Mouse (Mus musculus): ENCODE measurements around the gene Sec13.
A peak's percentile ranks its signal among the peaks of the same experiment; 100 is the strongest.
"Not testable (repeated sequence)": the region's sequence is repeated elsewhere in the genome, so short reads cannot be mapped to it uniquely, and the experiment has no call there.

Sec13 gene

DNA sequence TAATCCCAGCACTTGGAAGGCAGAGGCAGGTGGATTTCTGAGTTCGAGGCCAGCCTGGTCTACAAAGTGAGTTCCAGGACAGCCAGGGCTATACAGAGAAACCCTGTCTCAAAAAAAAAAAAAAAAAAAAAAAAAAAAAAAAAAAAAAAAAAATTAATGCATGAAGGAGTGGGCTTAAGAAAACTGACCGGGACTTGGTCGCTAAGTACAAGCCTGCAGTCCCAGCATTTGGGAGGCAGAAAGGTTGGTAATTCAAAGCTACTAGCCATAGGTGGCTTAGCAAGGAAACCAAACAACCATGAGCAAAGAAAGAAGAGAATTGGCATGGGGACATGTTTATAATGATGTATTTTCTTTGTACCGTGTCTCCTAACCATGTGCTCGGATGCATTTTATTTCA is 27.2 kb downstream of the Sec13 start:
- DNase-seq (ENCODE audit: extremely low spot score, low read depth, low spot score) = not testable (repeated sequence)

DNA sequence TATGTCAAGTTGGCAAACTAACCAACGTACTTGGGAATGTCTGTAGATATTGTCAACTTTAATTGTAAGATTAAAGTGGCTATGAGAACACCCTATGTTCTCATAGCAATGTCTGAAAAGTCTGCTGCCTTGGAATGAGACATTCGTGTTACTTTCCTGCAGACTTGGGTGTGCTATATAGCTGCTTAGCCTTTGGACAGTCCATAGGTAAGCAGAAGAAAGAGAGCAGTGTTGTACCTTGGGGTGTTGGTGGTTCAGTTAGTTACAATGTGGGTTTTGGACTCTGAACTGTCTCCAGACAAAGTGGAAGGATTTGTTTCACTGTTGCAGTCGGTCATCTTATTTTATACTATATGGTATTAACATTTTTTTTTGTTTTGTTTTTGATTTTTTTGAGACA is 27.8 kb downstream of the Sec13 start:
- no peak for DNase-seq (ENCODE audit: extremely low spot score, low read depth, low spot score)

DNA sequence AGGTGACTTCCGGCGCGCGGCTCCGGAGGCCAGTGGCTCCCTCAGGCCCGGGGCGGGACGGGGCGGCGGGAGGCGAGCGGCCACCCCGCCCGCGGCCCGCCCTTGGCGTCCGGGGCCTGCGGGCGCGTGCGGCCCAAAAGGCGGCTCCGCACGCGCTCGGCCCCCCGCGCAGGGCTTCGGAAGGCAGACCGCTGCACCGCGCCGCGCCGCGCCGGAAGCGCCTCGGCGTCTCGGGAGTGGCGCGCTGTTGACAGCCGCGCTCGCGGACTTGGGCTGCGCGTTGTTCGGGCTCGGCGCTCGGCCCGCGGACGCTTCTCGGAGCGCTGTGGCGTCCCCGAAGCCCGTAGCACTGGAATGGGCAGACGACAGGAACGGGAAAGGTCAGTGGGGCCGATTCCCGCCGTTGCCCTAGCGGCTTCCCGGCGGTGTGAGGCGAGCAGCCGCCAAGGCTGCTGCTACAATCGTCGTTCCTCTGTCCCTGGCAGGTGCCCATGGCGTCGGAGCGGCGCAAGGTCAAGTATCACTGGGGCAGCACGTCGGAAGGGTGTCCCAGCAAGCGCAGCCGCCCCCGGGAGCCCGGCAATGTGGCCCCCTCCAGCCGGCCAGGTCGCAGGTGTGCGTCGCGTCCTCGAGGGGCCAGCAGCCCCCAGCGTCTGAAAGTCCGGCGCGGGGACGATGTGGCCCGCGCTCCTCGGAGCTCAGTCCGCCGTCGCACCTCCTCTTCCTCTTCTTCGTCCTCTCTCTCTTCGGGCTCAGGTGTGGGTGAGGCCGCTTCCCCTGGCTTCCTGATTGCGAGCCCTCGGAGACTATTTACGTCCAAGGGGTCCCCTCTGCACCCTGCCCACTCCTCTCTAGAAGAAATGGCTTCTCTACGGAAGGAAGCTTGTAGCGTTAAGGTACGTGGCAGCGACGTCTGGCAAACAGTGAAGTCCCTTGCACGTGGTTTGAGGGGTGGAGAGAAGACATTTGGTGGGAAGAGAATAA is 43.0 kb downstream of the Sec13 start:
- DNase-seq (ENCODE audit: extremely low spot score, low read depth, low spot score) = no peak

DNA sequence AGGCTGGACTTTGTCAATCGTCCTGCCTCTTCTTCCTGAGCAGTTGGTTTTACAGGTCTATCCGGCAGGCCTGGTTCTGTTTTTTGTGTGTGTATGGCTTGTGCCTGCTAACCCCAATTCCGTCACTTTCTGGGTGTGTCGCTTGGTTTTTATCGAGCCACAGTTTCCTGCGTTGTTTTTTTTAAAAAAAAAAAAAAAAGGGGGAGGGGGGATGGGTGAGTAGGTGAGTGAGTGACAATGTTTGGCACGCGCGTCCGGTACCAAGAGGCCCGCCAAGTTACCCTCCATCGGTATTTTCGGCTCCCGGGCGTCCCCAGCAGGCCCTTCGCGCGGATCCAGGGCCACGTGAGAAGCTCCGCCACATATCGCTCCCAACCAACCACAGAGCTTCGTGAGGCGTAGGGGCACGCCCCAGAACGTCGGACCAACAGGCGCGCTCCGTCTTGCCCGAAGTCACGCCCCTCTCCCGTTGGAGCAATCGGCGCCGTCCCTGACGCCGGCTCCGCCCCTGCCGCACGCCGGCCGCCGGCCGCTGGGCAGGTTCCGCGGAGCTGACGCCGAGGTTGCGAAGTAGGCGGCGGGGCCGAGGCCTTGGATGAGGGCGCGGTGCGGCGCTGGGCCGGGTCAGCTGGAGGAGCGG is 43.8 kb downstream of the Sec13 start, which contains the start of gene Tatdn2:
Gene Tatdn2 (plus strand): TSS at position 469 of the 640 bp plus-strand sequence.
- DNase-seq (ENCODE audit: extremely low spot score, low read depth, low spot score) = peak; percentile 78

DNA sequence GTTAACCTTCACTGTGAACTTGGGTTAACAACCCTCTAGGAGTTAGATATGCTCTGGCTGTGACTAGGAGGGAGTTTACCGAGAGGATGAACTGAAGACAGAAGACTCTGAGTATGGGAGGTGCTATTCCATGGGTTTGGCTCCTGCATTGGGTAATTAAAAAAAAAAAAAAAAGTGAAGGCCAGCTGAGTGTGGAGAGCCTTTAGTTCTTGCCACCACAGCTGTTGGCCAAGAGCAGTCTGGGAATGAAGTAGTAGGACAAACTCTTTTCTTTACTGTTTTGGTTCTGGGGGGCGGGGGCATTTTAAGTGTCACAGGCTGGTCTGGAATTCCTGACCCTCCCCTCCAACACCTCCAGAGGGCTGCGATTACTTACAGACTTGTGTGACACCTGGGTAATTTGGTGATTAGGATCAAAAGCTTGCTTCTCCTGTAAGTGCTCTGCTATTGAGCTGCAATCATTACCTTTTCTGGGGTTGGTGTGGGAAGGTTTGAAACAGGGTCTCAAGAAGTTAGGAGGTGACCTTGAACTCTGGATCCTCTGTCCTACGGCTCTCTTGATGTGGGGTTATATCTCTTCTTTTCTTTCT is 44.7 kb downstream of the Sec13 start:
- no peak for DNase-seq (ENCODE audit: extremely low spot score, low read depth, low spot score)

DNA sequence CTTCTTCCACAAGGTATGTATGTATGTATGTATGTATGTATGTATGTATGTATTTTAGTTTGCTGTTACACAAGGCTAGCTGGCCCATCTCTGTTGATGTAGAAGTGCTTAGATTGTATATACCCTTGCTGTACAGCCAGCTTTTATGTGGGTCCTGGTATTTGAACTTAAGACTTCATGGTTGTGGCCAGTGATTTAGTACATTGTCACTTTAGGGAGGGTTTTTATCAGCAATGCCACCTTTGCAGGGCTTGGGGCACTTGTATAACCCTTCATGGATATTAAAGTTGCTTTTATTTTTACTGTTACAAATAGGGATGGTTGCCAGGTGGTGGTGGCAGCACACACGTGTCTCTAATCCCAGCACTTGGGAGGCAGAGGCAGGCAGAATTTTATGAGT is 45.3 kb downstream of the Sec13 start:
- no peak for DNase-seq (ENCODE audit: extremely low spot score, low read depth, low spot score)

DNA sequence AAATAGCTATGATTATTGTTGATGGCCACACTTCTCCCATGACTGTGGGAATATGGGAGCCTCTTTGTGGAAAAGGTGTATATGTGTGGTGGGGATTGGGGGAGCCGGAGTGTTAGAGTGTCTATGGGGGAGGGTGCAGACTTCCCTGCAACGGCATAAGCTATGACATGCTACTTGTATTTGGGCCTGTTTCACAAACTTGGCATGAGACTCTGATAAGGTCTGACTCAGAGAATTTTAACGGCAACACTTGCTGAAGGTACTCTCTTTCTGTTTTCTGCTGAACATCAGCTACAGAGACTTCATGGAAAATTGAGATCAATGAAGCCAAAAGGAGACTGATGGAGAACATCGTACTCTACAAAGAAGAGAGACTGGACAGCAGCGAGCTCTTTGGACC is 47.2 kb downstream of the Sec13 start:
- DNase-seq (ENCODE audit: extremely low spot score, low read depth, low spot score) = no peak

DNA sequence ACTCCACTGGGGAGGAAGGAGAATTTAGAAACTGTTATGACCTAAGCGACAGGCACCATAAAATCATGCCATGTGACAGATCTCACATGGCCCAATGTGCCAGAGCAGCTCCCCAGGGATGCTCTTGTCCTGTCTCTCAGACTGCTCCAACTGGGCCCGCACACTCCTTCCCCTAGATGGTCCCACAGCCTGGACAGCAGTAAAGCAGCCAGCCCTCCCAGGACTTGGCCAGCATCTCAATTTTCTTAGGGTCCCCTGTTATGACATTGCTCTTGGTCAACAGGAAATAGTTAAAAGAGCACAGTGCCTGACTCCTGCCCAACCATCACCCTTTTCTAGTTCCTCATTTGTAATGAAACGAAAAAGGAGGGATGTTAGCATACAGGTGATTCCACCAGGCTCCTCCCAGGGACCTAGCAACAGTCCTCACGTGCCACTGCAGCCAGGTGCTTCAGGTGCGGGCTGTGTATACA is 47.8 kb downstream of the Sec13 start:
- no peak for DNase-seq (ENCODE audit: extremely low spot score, low read depth, low spot score)

DNA sequence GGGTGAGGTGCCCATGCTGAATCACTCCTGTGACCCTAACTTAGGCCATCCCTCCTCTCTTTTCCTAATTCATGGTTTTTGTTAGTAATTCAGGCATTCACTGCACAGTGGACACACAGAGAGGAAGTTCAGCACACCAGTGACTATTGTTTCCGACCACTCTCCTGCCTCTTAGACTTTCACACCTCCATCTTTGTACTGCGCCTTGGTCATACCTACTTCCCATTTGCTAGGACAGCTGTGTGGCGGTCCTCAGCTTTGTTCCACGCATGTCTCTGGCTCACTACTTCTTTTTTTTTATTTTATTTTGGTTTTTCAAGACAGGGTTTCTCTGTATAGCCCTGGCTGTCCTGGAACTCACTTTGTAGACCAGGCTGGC is 49.5 kb downstream of the Sec13 start:
- DNase-seq (ENCODE audit: extremely low spot score, low read depth, low spot score) = no peak

DNA sequence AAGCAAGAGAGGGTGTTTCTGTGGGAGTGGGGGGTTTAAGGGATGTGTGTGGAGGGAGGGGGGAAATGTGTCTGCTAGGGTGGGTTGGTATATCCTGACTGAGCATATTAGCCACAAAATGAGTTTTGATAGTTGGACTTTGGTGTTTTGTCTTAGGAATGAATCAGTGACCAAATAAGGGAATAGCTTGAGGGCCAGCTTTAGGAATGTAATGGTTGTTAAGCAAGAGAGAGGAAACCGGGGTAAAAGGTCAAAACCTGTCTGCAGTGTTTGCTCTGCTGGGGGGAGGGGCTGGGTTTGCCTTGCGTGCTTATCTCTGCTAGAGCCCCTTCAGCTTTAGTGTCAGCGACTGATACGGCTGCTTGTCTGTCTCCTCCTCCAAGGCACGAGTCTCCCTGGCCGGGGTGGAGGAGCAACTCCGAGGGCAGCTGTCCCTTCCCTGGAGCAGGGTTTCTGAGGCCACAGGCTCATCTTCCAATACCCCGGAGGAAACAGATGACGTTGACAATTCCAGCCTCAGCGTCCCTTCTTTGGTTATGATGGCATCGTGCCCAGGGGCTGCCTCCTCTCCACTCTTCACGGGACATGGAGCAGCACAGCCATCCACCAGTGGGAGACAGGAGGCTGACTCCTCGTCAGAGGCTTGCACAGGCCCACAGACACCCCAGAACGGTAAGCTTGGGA is 50.0 kb downstream of the Sec13 start:
- peak; percentile 81 for DNase-seq (ENCODE audit: extremely low spot score, low read depth, low spot score)

DNA sequence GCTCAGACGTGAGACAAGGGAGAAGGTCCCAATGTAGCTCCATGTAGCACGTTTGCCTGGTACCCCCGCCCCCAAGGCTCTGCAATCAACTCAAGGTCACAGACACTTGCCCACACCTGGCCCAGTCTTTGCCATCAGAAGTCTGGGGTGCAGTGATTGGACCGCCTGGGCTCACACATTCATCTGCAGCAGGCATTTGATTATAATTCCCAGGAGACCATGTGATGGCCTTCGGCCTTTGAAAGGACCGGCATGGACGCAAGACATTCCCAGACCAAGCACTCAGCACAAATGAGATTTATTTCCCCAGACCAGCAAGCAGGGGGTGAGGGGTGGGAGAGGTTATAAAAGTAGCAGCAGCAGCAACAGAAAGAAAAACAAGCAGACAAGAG is 50.5 kb downstream of the Sec13 start:
- DNase-seq (ENCODE audit: extremely low spot score, low read depth, low spot score) = peak; percentile 75

DNA sequence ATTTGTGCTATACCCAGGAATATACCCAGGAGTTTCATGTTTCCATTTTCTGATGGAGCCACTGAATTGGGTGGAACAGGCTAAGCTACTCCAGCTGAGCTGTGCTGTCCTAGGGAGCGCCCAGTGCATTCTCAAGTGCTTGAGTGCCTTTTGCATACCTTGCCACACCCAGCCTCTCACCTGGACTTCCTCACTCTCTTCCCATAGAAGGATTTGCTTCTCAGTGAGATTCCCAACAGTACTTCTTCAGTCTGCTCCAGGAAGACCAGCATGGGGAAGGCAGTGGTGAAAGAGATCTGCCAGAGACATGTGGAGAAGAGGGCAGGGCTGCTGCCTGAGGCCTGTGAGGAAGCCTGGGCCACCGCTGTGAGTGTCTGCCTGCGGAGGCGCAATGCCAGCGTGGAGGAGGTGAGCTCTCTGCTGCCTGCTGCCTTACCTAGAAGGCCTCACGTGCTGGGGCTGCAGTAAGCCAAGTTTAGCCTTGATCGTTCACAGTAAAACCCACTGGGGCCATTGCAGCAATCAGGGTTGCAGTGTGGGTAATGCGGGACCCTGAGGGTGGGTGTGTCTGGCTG is 53.9 kb downstream of the Sec13 start:
- no peak for DNase-seq (ENCODE audit: extremely low spot score, low read depth, low spot score)

DNA sequence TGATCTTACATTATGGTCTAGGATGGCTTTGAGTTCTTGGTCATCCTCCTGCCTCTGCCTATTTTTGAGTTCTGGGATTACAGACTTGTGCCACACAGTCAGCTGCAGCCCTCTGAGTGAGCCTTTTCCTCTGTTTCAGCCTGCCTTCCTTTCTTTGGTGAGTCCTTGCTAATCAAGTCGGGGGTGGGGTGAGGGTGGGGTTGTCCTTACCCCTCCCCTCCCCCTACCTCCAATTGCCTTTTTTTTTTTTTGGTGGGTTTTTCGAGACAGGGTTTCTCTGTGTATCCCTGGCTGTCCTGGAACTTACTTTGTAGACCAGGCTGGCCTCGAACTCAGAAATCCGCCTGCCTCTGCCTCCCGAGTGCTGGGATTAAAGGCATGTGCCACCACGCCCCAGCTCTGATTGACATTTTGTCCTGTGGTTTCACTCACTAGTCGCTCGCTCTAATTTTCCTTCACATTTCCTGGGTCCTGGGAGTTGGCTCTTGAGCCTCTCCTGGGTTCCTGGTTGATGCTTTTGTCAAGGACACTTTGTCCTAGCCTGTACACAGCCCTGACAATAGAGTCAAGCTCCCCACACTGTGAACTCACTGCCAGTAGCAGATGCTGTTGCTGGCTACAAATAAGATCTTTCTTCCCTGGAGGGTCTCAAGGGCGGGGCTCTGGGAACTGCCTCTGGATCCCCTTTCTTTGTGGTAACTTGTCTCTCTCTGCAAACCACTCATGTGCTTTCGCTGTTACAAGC is 57.3 kb downstream of the Sec13 start:
- no peak for DNase-seq (ENCODE audit: extremely low spot score, low read depth, low spot score)

DNA sequence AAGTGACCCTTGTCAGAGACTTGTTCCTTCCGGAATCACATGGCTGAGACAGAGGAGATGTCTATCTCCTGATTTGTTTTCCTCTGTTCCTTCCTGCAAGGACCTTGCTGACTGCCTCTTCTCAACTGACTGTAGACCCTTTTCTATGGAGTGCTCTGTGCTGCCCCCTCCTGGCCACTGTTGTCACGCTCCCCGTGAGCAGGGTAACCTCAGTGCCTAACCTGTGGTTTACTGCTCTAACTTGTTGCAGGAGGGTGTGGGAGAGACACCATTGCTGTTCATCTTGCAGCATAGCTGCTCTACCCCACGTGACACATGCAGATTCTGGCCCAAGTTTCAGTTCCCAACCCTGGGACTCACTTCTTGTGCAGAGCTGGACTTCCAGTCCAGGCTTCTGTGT is 59.3 kb downstream of the Sec13 start:
- DNase-seq (ENCODE audit: extremely low spot score, low read depth, low spot score) = peak; percentile 56

DNA sequence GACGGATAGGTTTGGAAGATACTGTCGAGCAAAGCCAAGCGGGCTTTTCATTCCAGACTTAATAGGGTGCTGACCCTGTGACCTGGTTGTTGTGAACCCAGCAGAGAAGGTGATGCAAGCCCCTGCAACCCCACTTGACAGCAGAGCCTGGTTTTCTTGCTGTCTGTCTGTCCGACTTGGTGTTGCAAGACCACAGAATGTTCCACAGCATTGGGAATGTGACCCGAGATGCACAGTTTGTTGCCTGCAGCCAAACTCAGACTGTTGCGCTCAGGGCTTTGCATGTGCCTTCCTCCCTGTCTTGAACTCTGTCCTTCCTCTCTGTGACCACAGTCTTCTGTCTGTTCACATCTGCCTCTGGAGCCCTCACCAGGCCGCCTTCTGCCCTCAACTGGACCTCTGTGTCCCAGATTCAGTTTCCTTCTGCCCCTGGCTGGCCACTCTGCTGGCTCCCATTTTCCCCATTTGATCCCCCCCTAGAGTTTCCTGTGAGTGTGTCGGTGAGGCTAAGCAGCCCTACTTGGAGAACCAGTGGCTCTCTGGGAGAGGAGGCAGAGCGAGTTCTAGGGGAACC is 60.5 kb downstream of the Sec13 start:
- DNase-seq (ENCODE audit: extremely low spot score, low read depth, low spot score) = no peak

DNA sequence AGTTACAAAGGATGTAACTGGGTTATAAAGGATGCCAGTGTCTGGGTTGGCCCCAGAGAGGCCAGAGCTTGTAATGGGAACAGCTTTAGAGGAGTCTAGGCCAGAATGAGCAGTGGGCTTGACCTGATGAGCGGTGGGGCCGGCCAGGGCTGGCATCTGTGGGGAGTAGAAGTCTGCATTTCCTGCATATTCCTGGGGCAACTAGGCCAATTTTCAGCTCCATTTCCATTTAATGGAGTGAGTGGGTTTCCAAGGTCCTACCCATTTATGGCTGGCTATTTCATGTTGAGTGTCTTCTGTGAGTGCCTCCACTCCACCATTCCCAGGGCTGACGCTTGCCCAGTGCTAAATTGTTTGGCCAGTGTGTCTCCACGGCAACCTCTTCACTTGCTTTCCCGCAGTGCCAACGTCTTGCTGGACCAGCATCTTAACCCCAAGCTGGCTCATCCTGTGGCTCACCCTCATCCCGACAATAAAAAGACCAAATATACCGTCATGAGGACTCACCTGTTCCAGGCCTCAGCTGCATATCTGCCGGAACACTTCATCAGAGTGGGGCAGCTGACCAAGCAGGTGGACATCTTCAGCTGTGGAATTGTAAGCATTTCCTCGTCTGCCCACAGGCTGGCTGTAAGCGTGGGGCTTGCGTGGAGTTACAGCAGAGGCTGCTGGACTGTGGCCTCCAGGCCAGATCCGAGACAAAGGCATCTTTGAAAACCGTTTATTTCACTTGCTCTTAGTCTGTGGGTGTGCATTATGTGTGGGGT is 62.1 kb downstream of the Sec13 start:
- no peak for DNase-seq (ENCODE audit: extremely low spot score, low read depth, low spot score)
